18 mouse cellular contexts compared by ENCODE assay signal in the genomic region with DNA sequence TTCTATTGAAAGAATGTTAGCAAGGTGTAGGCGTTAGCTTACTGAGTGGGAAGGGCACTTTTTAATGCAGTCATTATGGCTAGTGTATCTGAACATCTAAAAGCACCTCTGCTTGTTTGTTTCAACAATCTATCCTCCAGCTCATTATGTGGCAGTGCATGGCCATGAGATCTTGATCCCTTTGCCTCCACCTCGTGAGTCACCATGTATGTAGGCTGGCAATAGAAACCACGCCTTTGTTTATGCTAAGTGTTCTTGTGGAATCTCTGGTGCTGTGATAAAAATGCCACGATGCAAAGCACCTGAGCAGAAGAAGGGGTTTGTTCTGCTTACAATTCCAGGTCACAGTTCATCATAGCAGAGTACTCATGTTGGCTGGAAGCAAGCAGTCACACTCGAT.
"Had no signal": no experiment of that assay in that cellular context is flagged by ENCODE, and none has a peak within 500 bp of the region (broad histone marks: within the 10 kb centered on the region; RNA-seq: fewer than 3 reads in every experiment).

No protein-coding gene starts in this region.

- H3K27me3 ChIP-seq: midbrain, embryonic 12.5 days; midbrain, embryonic 15.5 days; neural tube, embryonic 12.5 days; neural tube, embryonic 15.5 days had no signal

- H3K4me3 ChIP-seq: layer of hippocampus, adult 2 months; midbrain, embryonic 12.5 days; midbrain, embryonic 15.5 days; neural tube, embryonic 12.5 days; neural tube, embryonic 15.5 days had no signal

- H3K4me1 ChIP-seq: midbrain, embryonic 12.5 days; midbrain, embryonic 15.5 days; neural tube, embryonic 12.5 days; neural tube, embryonic 15.5 days had no signal

- H3K27ac ChIP-seq: kidney, postnatal 0 days; layer of hippocampus, adult 2 months; liver, embryonic 14.5 days; macrophage; midbrain, embryonic 12.5 days; midbrain, embryonic 15.5 days; neural tube, embryonic 12.5 days; neural tube, embryonic 15.5 days had no signal

- H3K9ac ChIP-seq: liver, embryonic 14.5 days; liver, postnatal 0 days; lung, embryonic 14.5 days; midbrain, embryonic 12.5 days; midbrain, embryonic 15.5 days; neural tube, embryonic 12.5 days; neural tube, embryonic 15.5 days had no signal

- H3K36me3 ChIP-seq: midbrain, embryonic 12.5 days; midbrain, embryonic 15.5 days; neural tube, embryonic 12.5 days; neural tube, embryonic 15.5 days had no signal

- H3K4me2 ChIP-seq: lung, embryonic 14.5 days; midbrain, embryonic 12.5 days; midbrain, embryonic 15.5 days; neural tube, embryonic 12.5 days; neural tube, embryonic 15.5 days had no signal

- ATAC-seq: liver, postnatal 0 days; lung, postnatal 0 days; midbrain, embryonic 15.5 days had no signal

- DNase-seq: kidney, adult 18-20 months; kidney, adult 9 months; kidney, postnatal 25 days; layer of hippocampus, adult 9-11 months; liver, postnatal 0 days; lung, embryonic 14.5 days; right cerebral cortex, adult 18-20 months; thymus, adult 18-20 months; thymus, postnatal 36 days had no signal

- H3K9me3 ChIP-seq: midbrain, embryonic 12.5 days; midbrain, embryonic 15.5 days; neural tube, embryonic 12.5 days; neural tube, embryonic 15.5 days had no signal
